Mouse (Mus musculus) megakaryocyte, embryonic 14.5 days (primary cell): ENCODE results near the gene Sec24a.

Experiments used
- FLI1 ChIP-seq: IDR thresholded peaks from 2 replicates; pipeline ENCODE4 v1.6.1; 2012; ENCODE audit warnings: low read length, inconsistent platforms, mixed read lengths
- GATA1 ChIP-seq: IDR thresholded peaks from 3 replicates; pipeline ENCODE4 v1.6.1; 2012; ENCODE audit warnings: mixed read lengths, low read length, inconsistent platforms, borderline replicate concordance

GRCm38 (mm10) chr11:51643761-51644160, 119.7 kb downstream of the Sec24a start:
- no peak for TF ChIP-seq GATA1
- TF ChIP-seq FLI1 = no peak
